Comparison of ENCODE assay signal across 27 mouse cellular contexts in genomic region chr1:170457673-170458072, GRCm38 (mm10).
A peak's percentile ranks its signal among the peaks of the same experiment; 100 is the strongest.
DNase-seq lines count a peak whose midpoint lies in the region; ATAC-seq and TF ChIP-seq lines count a peak whose summit lies in the region.
"Had no signal": no experiment of that assay in that cellular context is flagged by ENCODE, and none has a peak within 500 bp of the region (broad histone marks: within the 10 kb centered on the region; RNA-seq: fewer than 3 reads in every experiment).

No protein-coding gene starts in this region.

- no peaks in the 10 kb centered on the region for H3K27me3 ChIP-seq in intestine, embryonic 15.5 days (replicated peaks)
- H3K27me3 ChIP-seq in intestine, postnatal 0 days (replicated peaks; ENCODE audit: control insufficient read depth, insufficient read depth, low read length) = no peaks in the 10 kb centered on the region
- no peaks in the 10 kb centered on the region for H3K27me3 ChIP-seq in lung, embryonic 16.5 days (ENCODE audit: control insufficient read depth, insufficient read depth, low read depth, low read length)
- no peaks in the 10 kb centered on the region for H3K27me3 ChIP-seq in intestine, embryonic 16.5 days (replicated peaks; ENCODE audit: control insufficient read depth, insufficient read depth, low read length)
- H3K27me3 ChIP-seq: limb, embryonic 15.5 days; liver, embryonic 13.5 days; neural tube, embryonic 12.5 days had no signal

- no peaks in the 10 kb centered on the region for H3K36me3 ChIP-seq in intestine, embryonic 15.5 days
- H3K36me3 ChIP-seq in intestine, postnatal 0 days (ENCODE audit: control insufficient read depth, insufficient read depth) = no peaks in the 10 kb centered on the region
- H3K36me3 ChIP-seq in lung, embryonic 16.5 days (ENCODE audit: control insufficient read depth, insufficient read depth, low read length) = no peaks in the 10 kb centered on the region
- H3K36me3 ChIP-seq in intestine, embryonic 16.5 days (ENCODE audit: control insufficient read depth, insufficient read depth, low read length) = no peaks in the 10 kb centered on the region
- H3K36me3 ChIP-seq: limb, embryonic 10.5 days; limb, embryonic 15.5 days; liver, embryonic 13.5 days; neural tube, embryonic 12.5 days had no signal

- H3K4me3 ChIP-seq in intestine, embryonic 15.5 days (replicated peaks) = no peak overlapping the region
- H3K4me3 ChIP-seq in intestine, postnatal 0 days (ENCODE audit: low read depth, low read length) = no peak overlapping the region
- H3K4me3 ChIP-seq in lung, embryonic 16.5 days (ENCODE audit: low read length) = no peak overlapping the region
- H3K4me3 ChIP-seq in intestine, embryonic 16.5 days (ENCODE audit: low read length) = no peak overlapping the region
- H3K4me3 ChIP-seq: erythroblast, embryonic 14.5 days; limb, embryonic 10.5 days; limb, embryonic 15.5 days; liver, embryonic 13.5 days; myocyte; neural tube, embryonic 12.5 days had no signal

- 24% methylated on average over 4 of the region's 4 CpGs for WGBS in intestine, embryonic 15.5 days
- WGBS in intestine, postnatal 0 days = 30% methylated on average over 4 of the region's 4 CpGs
- WGBS in lung, embryonic 16.5 days = 9% methylated on average over 4 of the region's 4 CpGs
- WGBS in intestine, embryonic 16.5 days = 27% methylated on average over 4 of the region's 4 CpGs

- intact Hi-C loops in heart, postnatal 36 days (cut with DNase I) = no loop called here
- intact Hi-C loops in left cerebral cortex, postnatal 14 days (cut with DNase I) = no loop called here

- no peak for DNase-seq in lung, postnatal 14 days
- peak; percentile 24 for DNase-seq in Muller cell, postnatal 12 days (ENCODE audit: inconsistent ontology term)
- no peak for DNase-seq in heart, postnatal 36 days
- no peak for DNase-seq in left cerebral cortex, postnatal 14 days (ENCODE audit: low spot score in 2 of 2)
- DNase-seq: adrenal gland, postnatal 14 days; cerebellum, adult 11-12 months; cerebellum, adult 9-11 months; gastrocnemius, postnatal 10 days; kidney, adult 8-10 months; kidney, postnatal 36 days; layer of hippocampus, postnatal 36 days; liver, embryonic 13.5 days; lung, adult 18-20 months; right cerebral cortex, adult 18-20 months had no signal

- ATAC-seq in intestine, embryonic 15.5 days = 0 out of 2 replicates have a peak, but pooled peaks have one; percentile 45
- no peak for ATAC-seq in intestine, postnatal 0 days
- 0 out of 2 replicates have a peak, but pooled peaks have one; percentile 26 for ATAC-seq in lung, embryonic 16.5 days (ENCODE audit: low read depth)
- peak; percentile 37 for ATAC-seq in intestine, embryonic 16.5 days
- ATAC-seq: forebrain, embryonic 16.5 days; inflammation-experienced regulatory T-cells, adult 6 months had no signal

- H3K4me2 ChIP-seq in intestine, embryonic 15.5 days (replicated peaks) = no peak overlapping the region
- H3K4me2 ChIP-seq in intestine, postnatal 0 days (replicated peaks; ENCODE audit: low read depth) = no peak overlapping the region
- H3K4me2 ChIP-seq in lung, embryonic 16.5 days (ENCODE audit: low read depth, low read length) = no peak overlapping the region
- H3K4me2 ChIP-seq in intestine, embryonic 16.5 days (ENCODE audit: low read depth, low read length) = no peak overlapping the region
- H3K4me2 ChIP-seq: hindbrain, embryonic 14.5 days; limb, embryonic 15.5 days; liver, embryonic 13.5 days; midbrain, embryonic 11.5 days; neural tube, embryonic 12.5 days had no signal

- peaks cover 14% of the 10 kb centered on the region; the same call in 1 of the 2 replicates for H3K4me1 ChIP-seq in intestine, embryonic 15.5 days (replicated peaks)
- no peaks in the 10 kb centered on the region for H3K4me1 ChIP-seq in intestine, postnatal 0 days (replicated peaks; ENCODE audit: control insufficient read depth, insufficient read depth, low read length)
- peaks cover 6% of the 10 kb centered on the region for H3K4me1 ChIP-seq in lung, embryonic 16.5 days (replicated peaks; ENCODE audit: control insufficient read depth, insufficient read depth, low read length)
- peaks cover 14% of the 10 kb centered on the region for H3K4me1 ChIP-seq in intestine, embryonic 16.5 days (ENCODE audit: control insufficient read depth, insufficient read depth, low read length)
- H3K4me1 ChIP-seq: limb, embryonic 10.5 days; limb, embryonic 15.5 days; liver, embryonic 13.5 days had no signal

- H3K27ac ChIP-seq in intestine, embryonic 15.5 days = no peak overlapping the region
- H3K27ac ChIP-seq in intestine, postnatal 0 days (ENCODE audit: low read depth, low read length) = no peak overlapping the region
- H3K27ac ChIP-seq in lung, embryonic 16.5 days (ENCODE audit: low read length) = no peak overlapping the region
- H3K27ac ChIP-seq in intestine, embryonic 16.5 days (ENCODE audit: low read length) = no peak overlapping the region
- H3K27ac ChIP-seq: hindbrain, embryonic 14.5 days; limb, embryonic 10.5 days; limb, embryonic 15.5 days; liver, embryonic 13.5 days; neural tube, embryonic 12.5 days had no signal

- no peak overlapping the region for H3K9ac ChIP-seq in intestine, embryonic 15.5 days
- no peak overlapping the region for H3K9ac ChIP-seq in intestine, postnatal 0 days (ENCODE audit: low read depth, low read length)
- H3K9ac ChIP-seq in lung, embryonic 16.5 days (ENCODE audit: low read length) = no peak overlapping the region
- H3K9ac ChIP-seq in intestine, embryonic 16.5 days (ENCODE audit: low read depth, low read length) = no peak overlapping the region
- H3K9ac ChIP-seq: hindbrain, embryonic 14.5 days; limb, embryonic 15.5 days; liver, embryonic 13.5 days; neural tube, embryonic 12.5 days had no signal

- no peaks in the 10 kb centered on the region for H3K9me3 ChIP-seq in intestine, embryonic 15.5 days
- H3K9me3 ChIP-seq in intestine, postnatal 0 days (ENCODE audit: control insufficient read depth) = 0 out of 2 replicates have a peak, but pooled peaks cover 2% of the 10 kb centered on the region
- H3K9me3 ChIP-seq in lung, embryonic 16.5 days (ENCODE audit: control insufficient read depth, low read length) = no peaks in the 10 kb centered on the region
- no peaks in the 10 kb centered on the region for H3K9me3 ChIP-seq in intestine, embryonic 16.5 days (ENCODE audit: control insufficient read depth, low read length)
- H3K9me3 ChIP-seq: limb, embryonic 10.5 days; limb, embryonic 15.5 days; liver, embryonic 13.5 days had no signal

- TF ChIP-seq CTCF in intestine, postnatal 0 days (IDR thresholded peaks at IDR 0.05; ENCODE audit: low read depth) = no peak
